ENCODE assay signal across 9 mouse cellular contexts in the genomic region with DNA sequence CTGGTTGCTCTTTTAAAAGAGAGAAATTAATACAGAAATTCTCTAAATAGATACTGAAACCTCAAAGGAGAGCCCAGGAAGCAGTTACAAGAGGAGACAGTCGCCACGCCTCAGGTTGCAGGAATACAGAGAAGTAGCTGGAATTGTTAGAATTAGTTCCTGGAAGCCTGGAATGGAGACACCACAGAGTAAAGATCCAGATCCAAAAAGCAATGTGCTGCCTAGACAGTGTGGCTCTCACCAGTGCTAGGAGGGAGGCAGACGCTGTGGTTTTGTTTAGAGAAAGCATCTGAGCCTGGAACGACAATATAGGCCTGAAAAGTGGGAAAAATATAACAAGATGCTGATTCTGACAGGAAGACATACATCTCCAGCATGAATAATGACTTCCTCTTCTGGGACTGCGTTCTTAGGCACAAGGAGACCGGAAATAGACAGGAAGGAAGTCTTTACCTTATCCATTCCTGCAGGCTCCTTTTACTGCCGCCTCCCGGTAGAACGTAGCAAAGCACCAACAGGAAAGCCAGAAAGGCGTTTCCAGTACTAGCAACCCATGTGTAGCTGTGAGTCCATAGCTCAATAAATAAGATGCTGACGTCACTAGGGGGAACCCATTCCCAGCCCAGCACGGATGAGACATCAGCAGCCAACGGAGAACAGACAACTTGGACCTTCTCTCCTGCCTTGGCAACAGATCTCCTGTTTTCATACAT. TPM values are rescaled to one million over a fixed set of nuclear protein-coding genes. Genes with fewer than 3 reads are reported as not detected.
DNase-seq lines count a peak whose midpoint lies in the region; ATAC-seq lines count a peak whose summit lies in the region.
"Had no signal": no experiment of that assay in that cellular context is flagged by ENCODE, and none has a peak within 500 bp of the region (broad histone marks: within the 10 kb centered on the region; RNA-seq: fewer than 3 reads in every experiment).

No protein-coding gene starts in this region.

- H3K27ac ChIP-seq in intestine, embryonic 15.5 days, result no peak overlapping the region
- no peak overlapping the region for H3K27ac ChIP-seq in forebrain, embryonic 13.5 days
- no peak overlapping the region for H3K27ac ChIP-seq in hindbrain, embryonic 12.5 days

- H3K27me3 ChIP-seq in intestine, embryonic 15.5 days (replicated peaks), result no peaks in the 10 kb centered on the region
- H3K27me3 ChIP-seq in forebrain, embryonic 13.5 days, result no peaks in the 10 kb centered on the region
- H3K27me3 ChIP-seq in hindbrain, embryonic 12.5 days, result no peaks in the 10 kb centered on the region

- ATAC-seq in intestine, embryonic 15.5 days, result peak; percentile 39; the same call in 1 of the 2 replicates
- ATAC-seq in forebrain, embryonic 13.5 days, result no peak
- ATAC-seq in hindbrain, embryonic 12.5 days (ENCODE audit: low FRiP score), result no peak

- H3K36me3 ChIP-seq in intestine, embryonic 15.5 days, result no peaks in the 10 kb centered on the region
- no peaks in the 10 kb centered on the region for H3K36me3 ChIP-seq in forebrain, embryonic 13.5 days (ENCODE audit: poor library complexity, severe bottlenecking)
- H3K36me3 ChIP-seq in hindbrain, embryonic 12.5 days, result no peaks in the 10 kb centered on the region

- no peak overlapping the region for H3K4me3 ChIP-seq in intestine, embryonic 15.5 days (replicated peaks)
- no peak overlapping the region for H3K4me3 ChIP-seq in forebrain, embryonic 13.5 days
- H3K4me3 ChIP-seq in hindbrain, embryonic 12.5 days, result no peak overlapping the region

- 45% methylated on average over 13 of the region's 13 CpGs for WGBS in intestine, embryonic 15.5 days
- WGBS in forebrain, embryonic 13.5 days, result 74% methylated on average over 13 of the region's 13 CpGs
- 71% methylated on average over 13 of the region's 13 CpGs for WGBS in hindbrain, embryonic 12.5 days

- H3K4me1 ChIP-seq in intestine, embryonic 15.5 days (replicated peaks), result peaks cover 5% of the 10 kb centered on the region; the same call in 1 of the 2 replicates
- H3K4me1 ChIP-seq in forebrain, embryonic 13.5 days, result no peaks in the 10 kb centered on the region
- H3K4me1 ChIP-seq in hindbrain, embryonic 12.5 days, result 0 out of 2 replicates have a peak, but pooled peaks cover 3% of the 10 kb centered on the region

- DNase-seq in embryo, embryonic 10.5 days (ENCODE audit: low spot score), result peak; percentile 24
- no peak for DNase-seq in embryo, embryonic 9.5 days (ENCODE audit: extremely low spot score)
- peak; percentile 53 for DNase-seq in CD4-positive, CD25-positive, alpha-beta regulatory T cell, adult 2 months (ENCODE audit: low read depth, low spot score)
- peak; percentile 63 for DNase-seq in lung, postnatal 10 days
- DNase-seq in layer of hippocampus, adult 8-10 months (ENCODE audit: low spot score in 2 of 2), result no peak

- no peak overlapping the region for H3K4me2 ChIP-seq in intestine, embryonic 15.5 days (replicated peaks)
- H3K4me2 ChIP-seq in forebrain, embryonic 13.5 days, result no peak overlapping the region
- no peak overlapping the region for H3K4me2 ChIP-seq in hindbrain, embryonic 12.5 days (replicated peaks)

- no peak overlapping the region for H3K9ac ChIP-seq in intestine, embryonic 15.5 days
- H3K9ac ChIP-seq in forebrain, embryonic 13.5 days, result no peak overlapping the region
- no peak overlapping the region for H3K9ac ChIP-seq in hindbrain, embryonic 12.5 days

- H3K9me3 ChIP-seq in intestine, embryonic 15.5 days, result no peaks in the 10 kb centered on the region
- H3K9me3 ChIP-seq in forebrain, embryonic 13.5 days (replicated peaks), result no peaks in the 10 kb centered on the region
- no peaks in the 10 kb centered on the region for H3K9me3 ChIP-seq in hindbrain, embryonic 12.5 days (replicated peaks)

RNA-seq across cellular contexts. Expression of a gene that starts 59.4 kb away (rescaled TPM):
- polyA plus RNA-seq in intestine, embryonic 15.5 days (2015; fragmentation: Nextera tagmentation; extraction: Ambion mirVana), result 93.8 and 109 TPM in 2 replicates
- 1 to 10 TPM; 1.4 to 1.9 (median 1.6) TPM for total RNA-seq in layer of hippocampus, adult 8-10 months (2022)
- 53.0 and 64.3 TPM in 2 replicates for polyA plus RNA-seq in forebrain, embryonic 13.5 days (2015; fragmentation: Nextera tagmentation; extraction: Ambion mirVana)
- 159 and 176 TPM in 2 replicates for polyA plus RNA-seq in hindbrain, embryonic 12.5 days (2016; fragmentation: Nextera tagmentation; extraction: Ambion mirVana)
- total RNA-seq: liver, adult 2 months had no signal

Comparison
In these comparisons a context has a peak if more than half of its experiments do, and no peak if none do; other contexts are left out.
1. DNase-seq: peak in embryo, embryonic 10.5 days (single experiment), CD4-positive, CD25-positive, alpha-beta regulatory T cell, adult 2 months (single experiment) and lung, postnatal 10 days (single experiment); none in embryo, embryonic 9.5 days (single experiment) and layer of hippocampus, adult 8-10 months (0 of 2).